Mouse (Mus musculus): ENCODE measurements at regions not wholly inside any gene's neighbourhood (a gene's known extent, or its start where the extent isn't known, plus 50 kb on each side); places are given as distances from the start of the nearest gene placed in this dataset.
A peak's percentile ranks its signal among the peaks of the same experiment; 100 is the strongest.

DNA sequence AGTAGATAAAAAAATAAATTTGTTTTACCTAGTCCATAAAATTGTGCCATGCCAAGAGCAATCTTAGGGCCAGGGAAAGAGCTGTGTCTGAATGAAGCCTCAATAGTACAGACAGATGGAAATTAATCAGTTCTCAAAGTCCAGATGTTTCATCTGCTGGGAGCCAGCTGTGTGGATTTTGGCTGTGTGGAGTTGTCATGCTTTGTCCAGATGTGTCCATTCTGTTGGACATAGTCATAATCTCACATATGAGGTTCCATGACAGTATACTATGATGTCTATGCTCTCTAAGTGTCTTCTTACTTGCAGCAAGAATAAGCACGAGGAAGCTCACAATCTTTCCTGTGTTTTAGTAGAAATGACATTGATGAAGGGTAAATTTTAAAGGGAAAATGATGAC, 105.8 kb upstream of the 4933415F23Rik start:
- peak; percentile 36 for DNase-seq (ENCODE audit: low spot score)

GRCm38 (mm10) chr1:23207024-23207423, 105.0 kb upstream of the 4933415F23Rik start:
- no peak for DNase-seq (ENCODE audit: low spot score)

- peak; percentile 74 for DNase-seq (ENCODE audit: low spot score)
Observed at GRCm38 (mm10) chr1:23202511-23203435, 100.7 kb upstream of the 4933415F23Rik start.

DNA sequence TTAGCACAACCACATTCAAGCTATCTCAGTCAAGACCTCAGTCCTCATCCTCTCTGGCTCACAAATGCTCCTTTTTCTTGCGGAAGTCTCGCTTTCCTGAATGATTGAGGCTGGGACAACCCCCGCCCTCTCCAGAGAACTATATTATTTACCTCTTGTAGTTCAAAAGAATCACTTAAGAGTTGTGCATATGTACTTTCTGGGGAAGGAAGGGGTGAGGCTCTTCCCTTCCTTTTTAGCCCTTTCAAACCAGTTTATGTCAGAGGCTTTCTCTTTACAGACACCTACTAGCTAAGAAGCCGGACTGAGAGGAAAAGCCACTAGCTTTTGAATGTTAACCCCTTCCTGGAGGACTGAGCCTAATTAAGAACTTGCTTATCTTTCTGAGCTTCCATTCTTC, 98.4 kb upstream of the 4933415F23Rik start:
- DNase-seq (ENCODE audit: low spot score), result peak; percentile 57

DNA sequence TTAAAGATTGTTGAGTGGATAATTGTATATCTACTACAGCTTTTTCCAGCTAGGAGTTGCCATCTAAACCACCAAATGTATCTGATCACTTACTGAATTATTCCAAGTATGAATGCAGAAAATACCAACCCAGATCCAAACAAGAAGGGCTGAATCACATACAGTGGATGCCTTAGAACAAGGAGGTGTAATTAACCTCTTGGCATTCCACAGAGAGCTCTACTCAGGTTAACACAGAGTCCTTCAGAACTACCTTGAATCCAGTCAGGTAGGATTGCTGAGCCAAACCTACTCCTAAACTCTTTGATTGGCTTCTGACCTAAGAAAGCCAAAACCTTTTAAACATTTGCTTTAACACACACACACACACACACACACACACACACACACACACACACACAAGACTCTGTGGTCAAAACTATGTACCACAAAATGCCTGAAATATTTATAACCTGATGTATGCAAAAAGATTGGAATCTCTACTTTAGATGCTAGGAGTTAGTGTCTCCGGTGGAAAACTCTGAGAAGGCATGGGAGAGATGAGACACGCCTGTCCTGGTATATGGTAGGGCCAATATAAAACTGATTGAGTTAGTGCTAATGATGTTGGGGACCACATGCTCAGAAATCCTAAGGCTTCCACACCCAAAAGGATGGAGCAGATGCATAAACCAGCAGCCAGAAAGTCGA, 88.4 kb upstream of the 4933415F23Rik start:
- no peak for DNase-seq (ENCODE audit: low spot score)

GRCm38 (mm10) chr1:23189790-23190189, 87.7 kb upstream of the 4933415F23Rik start:
- no peak for DNase-seq (ENCODE audit: low spot score)

- peak; percentile 26 for DNase-seq (ENCODE audit: low spot score)
Observed at GRCm38 (mm10) chr1:23188216-23188615, 86.2 kb upstream of the 4933415F23Rik start.

DNA sequence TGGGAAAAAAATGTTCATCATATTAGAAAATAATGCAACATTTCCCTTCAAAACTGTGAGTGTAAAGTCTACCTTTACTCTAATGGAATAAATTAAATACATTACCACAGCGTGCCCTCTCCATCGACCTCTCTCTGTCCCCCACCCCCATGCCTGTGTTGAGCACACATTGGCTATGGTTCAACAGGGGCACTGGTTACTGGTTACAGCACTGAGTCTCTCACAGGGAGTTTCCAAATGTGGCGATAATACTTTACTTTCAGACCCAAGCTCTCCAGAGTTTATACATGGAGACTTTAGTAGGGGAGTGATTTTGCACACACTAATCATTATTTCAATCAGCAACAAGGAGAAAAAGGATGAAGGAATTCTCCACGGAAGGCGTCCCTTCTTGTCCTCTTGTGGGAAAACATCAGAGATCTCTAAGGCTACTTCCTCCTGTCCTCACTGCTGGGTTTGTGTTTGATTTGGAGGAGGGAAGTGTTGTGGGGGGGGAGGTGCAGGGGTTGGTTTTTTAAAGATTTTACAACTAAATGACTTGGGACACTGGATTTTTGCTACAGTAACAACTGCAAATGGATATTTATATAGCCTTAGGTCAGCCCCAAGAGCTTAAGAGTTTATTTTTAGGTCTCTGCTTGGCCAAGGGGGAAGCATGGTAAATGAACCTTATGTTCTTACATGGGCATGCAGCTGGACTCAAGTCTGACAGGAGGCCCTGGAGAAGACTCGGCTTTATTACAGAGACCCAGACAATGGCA, 85.6 kb upstream of the 4933415F23Rik start:
- peak; percentile 50 for DNase-seq (ENCODE audit: low spot score)

DNA sequence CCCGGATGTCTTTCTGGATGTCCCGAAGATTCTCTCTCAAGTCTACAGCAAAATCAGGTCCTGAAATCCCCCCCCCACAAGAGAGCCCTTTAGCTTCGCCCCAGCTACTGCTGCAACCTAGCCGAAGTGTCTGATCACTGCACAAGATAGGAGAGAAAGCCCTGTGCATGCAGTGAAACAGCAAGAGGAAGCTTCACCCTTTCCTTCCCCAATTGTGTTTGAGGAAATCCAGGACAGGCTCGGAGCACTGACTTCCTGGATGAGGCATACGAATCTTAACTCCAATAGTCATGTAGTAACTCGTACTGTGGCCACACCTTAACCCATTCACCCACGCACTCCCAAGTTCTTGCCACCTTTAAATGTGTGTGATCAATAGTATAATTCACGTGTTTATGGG, 82.7 kb upstream of the 4933415F23Rik start:
- peak; percentile 70 for DNase-seq (ENCODE audit: low spot score)

DNA sequence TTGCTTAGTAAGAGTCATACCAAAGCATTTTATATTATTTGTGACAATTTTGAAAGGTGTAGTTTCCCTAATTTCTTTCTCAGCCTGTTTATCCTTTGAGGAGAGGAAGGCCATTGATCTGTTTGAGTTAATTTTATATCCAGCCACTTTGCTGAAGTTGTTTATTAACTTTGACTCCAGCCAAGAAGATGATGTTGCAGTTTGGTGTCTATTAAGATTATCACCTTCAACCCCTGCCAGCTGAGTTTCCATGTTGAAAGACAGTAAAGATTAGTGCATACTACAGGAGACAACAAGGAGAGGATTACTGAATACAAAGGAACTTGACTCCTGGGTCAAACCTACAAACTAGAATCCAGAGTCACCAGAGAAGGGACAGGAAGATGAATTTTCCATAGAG, 80.5 kb upstream of the 4933415F23Rik start:
- DNase-seq (ENCODE audit: low spot score), result no peak

DNA sequence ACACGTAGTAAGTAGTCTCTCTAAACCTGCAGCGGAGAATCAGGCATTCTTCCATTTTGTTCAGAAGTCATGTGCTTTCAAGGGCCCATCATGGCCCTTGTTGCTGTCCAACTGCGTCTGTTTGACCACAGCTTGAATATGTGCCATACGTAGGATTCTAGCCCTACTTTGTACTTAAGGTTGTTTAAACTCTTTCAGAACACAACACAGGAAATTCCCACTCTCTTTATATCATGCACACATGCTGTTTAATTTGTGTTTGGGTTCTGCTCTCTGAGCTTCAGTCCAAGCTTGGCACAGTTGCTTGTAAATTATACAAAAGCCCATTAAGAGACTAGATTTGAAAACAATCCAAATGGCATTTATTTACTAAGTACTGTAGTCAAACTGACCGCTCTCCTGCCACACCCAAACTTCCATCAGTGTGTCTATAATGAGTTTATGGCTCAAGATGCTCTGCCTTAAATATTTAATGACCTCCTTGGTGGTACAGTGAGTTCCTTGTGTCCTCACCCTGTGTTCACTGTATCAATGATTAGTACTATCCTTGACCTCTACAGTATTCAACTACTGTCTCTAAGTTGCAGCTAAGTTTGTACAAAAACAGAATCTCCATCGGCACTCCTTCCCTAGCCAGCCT, 76.4 kb upstream of the 4933415F23Rik start:
- no peak for DNase-seq (ENCODE audit: low spot score)

DNA sequence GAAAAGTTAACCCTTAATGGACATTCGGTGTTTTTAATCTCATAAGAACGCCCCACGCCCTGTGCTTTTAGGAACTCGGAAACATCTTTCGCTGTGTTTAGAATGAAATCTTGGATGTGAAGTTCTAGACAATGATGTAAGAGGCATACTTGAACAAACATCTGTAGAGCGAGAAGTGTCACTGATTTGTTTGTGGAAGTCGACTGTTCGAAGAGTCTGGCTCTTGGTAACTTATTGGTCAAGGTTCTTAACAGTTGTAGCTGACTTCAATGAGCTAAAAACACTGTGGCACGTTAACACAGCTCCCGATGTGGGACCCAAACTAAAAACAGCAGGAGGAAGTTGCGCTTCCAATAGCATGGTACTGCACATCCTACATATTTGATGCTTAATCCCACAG, 72.0 kb upstream of the 4933415F23Rik start:
- DNase-seq (ENCODE audit: low spot score), result no peak

DNA sequence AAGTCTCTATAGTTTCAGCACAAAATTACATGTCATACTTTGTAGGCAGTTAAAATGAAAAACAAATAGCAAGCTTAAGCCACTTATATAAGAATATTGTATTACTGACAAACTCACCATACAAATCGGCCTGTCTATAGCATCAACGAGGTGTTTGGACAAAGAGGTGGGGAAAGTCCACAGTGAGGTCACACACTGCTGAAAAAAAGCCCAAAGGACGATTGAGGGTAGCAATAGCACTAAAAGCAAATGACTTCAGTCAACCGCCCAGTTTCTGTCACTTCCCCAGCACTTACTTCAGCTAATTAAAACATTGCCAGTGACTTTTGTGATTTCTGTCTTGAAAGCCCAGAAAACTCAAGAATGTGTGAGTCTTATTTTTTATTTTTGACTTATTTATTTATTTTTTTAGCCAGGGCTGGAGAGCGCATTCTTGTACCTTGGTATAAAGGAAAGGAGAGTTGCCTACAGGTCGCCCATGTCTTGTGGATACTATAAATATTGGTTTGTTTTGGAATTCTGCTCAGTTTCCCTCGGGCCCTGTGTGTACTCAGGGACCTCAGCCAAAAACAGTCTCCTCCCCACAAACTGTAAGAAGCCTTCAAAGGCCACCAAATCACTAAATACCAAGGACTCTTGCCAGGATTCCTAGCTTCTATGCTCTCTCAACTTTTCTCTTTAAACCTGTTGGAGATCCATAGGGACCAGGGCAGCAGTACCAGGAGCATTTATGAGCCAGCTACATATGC, 71.2 kb upstream of the 4933415F23Rik start:
- DNase-seq (ENCODE audit: low spot score), result peak; percentile 42

DNA sequence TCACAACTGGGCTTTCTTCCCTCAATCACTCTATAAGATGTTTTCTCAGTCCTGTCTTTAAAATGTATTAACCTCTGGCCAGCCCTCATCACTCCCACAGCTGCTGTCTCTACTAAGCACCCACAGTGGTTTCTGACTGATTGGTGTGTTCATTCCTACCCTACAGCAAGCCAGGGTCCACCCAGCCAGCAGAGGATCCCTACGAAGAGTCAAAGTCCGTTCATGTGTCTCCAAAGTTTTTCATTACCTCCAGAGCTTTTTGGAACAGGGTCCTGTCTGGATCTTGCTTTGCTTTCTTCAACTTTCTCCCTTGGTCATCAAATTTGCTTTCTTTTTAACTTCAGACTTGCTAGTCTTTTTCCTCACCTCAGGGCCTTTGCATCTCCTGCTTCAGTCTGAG, 69.3 kb upstream of the 4933415F23Rik start:
- DNase-seq (ENCODE audit: low spot score), result no peak

DNA sequence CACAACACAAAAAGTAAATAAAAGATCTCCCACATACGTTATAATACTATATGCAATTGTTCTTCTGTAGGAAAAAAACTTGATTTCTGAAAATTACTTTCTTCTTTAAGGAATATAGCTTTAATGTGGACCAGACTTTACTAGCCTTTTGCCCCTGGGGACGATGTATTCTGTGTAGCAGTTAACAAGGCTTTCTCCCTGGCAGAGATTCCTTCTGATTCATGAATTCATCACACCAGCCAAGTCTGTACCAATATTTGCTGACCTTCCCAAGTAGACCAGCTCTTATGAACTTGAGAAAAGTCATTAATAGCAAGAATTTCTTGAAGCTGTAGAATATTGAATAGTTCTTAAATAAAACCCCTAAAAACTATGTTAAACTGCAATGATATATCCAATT, 68.7 kb upstream of the 4933415F23Rik start:
- DNase-seq (ENCODE audit: low spot score), result no peak

DNA sequence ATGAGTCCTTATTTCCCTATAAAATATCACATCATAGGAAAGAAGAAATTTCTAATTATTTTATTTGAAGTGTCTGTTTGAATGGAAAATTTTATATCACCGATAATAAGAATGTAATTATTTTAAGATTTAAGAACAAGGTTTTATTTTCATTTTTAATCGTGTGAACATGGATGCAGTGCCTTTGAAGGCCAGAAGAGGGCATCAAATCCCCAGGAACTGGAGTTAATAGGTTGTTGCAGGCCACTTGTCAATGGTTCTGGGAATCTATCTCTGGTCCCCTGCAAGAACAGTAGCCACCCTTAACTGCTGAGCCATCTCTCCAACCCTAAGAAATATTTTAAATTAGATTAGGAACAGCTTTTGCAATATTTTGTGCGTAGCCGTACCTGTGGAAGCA, 66.5 kb upstream of the 4933415F23Rik start:
- DNase-seq (ENCODE audit: low spot score), result no peak

DNA sequence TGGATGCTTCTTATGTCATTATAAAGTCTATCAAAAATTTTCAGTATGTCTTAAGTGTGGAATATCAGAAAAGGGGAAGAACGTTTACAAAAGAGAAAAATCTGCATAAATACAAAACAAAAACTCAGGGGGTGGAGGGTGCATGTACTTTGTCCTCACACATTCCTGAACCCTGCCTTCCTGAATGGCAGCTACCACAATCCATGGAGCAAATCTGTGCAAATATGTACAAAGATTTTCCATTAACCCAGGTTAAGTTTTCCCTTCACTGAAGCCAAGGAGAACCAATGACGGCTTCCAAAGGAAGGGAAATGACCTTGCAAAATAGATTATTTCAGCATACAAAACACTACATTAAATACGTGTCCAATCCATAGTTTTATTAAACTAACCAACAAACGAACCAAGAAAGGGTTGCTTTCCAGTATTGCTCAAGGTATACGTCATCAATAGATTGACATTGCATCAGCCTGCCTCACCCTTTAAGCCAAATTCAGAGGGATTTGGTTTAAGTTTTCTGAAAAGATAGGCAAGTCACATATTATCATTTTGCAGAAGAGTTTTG, 61.4 kb upstream of the 4933415F23Rik start:
- no peak for DNase-seq (ENCODE audit: low spot score)

DNA sequence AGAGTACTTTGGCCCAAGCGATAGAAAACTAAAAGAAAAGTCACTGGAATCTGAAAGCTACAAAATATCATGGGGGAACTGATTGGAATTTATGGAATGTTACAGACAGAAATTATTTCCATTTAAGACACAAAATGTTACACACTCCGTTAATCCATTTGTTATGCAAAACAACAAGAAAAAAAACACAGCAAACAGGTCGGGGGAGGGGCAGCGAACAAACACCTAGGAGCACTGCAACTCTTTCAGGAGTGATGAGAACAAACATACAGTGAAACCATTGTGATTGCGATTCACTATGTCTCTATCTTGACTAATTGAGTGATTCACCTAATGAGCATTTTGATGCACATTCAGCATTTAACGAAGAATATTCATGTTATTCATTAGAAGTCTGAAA, 60.7 kb upstream of the 4933415F23Rik start:
- no peak for DNase-seq (ENCODE audit: low spot score)

Measured in heart, adult 8-10 months (tissue).